Mouse (Mus musculus): ENCODE results near the gene Lilr4b.

GRCm38 (mm10) chr10:51432940-51433339 is 47.5 kb upstream of the Lilr4b start:
- no peak for TF ChIP-seq MAX (IDR thresholded peaks at IDR 0.05; ENCODE audit: low read length)
- TF ChIP-seq POLR2A (IDR thresholded peaks at IDR 0.05; ENCODE audit: low read depth, low read length), result no peak
- no peak for TF ChIP-seq RCOR1 (conservative IDR thresholded peaks at IDR 0.05; ENCODE audit: low read depth, low read length)
- no peak for TF ChIP-seq CTCF (conservative IDR thresholded peaks at IDR 0.05 in 1 of 2, IDR thresholded peaks at IDR 0.05 in 1 of 2; ENCODE audit: low read depth in 2 of 2, low read length in 2 of 2)
- no peak for TF ChIP-seq E2F4 (IDR thresholded peaks at IDR 0.05; ENCODE audit: insufficient replicate concordance, low read depth, low read length)
- no peak for TF ChIP-seq NELFE (IDR thresholded peaks at IDR 0.05; ENCODE audit: low read depth, low read length)
- no peak for TF ChIP-seq USF1 (IDR thresholded peaks at IDR 0.05; ENCODE audit: low read depth, low read length)

All from CH12.LX (cell line).